Mouse (Mus musculus): Measurements from ENCODE around the gene Gcsh. TPM values are rescaled to one million over a fixed set of nuclear protein-coding genes. Genes with fewer than 3 reads are reported as not detected.

Gene Gcsh
- total RNA-seq (2023): 9.5 TPM

DNA sequence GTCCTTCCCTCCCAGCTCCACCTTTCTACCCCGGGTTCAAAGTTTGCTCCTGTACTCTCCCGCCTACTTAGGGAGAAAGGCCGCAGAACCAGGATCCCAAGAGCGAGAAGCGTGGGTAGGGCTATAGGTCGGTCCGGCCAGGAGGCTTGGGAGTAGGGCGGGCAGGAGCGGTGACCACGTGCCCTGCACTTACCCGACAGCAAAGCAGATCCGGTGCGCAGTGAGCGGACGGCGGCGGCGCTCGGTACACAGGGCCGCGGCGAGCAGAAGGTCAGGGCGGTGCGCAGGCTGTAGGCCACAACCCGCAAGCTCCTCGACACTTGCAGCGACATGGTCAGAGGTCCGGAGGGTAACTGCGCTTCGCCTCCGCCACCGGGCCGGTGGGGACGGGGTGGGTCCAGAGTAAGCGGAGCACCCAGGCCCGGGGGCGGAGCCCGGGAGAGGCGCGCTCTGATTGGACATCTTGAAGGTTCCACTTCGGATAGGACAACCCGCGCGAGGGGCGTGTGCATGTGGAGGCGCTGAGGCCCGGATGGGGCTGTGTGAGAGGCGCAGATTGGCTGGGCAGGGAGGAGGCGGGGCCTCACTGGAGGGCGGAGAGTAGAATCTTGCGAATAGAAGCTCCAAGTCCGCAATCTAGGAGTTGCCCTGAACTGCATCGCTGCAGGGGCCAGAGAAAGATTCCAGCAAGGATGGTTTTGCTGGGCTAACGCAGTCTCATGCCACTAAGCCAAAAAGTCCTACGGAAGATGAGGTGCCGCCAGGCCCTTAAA is at the start of gene Gcsh:
Gene Gcsh, minus strand, starts transcription at position 443 of the 773 bp plus-strand sequence.

DNA sequence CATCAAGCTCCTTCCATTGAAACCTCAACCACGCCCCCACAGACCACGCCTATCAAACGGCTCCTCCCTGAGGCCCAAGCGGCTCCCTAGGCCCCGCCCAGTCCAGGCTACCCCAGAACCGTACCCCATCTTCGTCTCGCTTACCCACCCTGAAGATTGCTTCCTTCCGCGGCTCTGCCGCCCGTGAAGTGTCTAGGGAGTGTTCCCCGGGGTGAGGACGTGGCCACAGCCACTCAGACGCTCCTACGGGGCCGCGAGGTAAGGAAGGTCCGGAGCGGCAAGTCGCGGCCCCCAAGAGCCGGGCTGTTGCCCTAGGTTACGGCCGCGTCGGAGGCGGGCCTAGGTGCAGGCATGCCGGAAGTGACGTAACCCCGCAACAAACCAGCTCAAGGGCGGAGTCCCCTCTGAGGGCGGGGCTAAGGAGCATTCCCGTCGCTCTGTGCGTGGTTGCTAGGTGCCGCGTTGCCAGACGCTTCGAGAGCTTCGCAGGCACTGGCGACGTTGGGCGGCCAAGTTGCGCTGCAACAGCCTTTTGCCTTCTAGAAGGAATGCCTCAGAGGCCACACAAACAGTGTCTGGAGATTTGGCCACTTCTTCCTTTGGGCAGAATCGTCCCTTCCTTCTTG is 14.6 kb downstream of the Gcsh start, which contains the start of gene 1700030J22Rik:
Gene 1700030J22Rik, minus strand, starts transcription at position 329 of the 626 bp plus-strand sequence.

DNA sequence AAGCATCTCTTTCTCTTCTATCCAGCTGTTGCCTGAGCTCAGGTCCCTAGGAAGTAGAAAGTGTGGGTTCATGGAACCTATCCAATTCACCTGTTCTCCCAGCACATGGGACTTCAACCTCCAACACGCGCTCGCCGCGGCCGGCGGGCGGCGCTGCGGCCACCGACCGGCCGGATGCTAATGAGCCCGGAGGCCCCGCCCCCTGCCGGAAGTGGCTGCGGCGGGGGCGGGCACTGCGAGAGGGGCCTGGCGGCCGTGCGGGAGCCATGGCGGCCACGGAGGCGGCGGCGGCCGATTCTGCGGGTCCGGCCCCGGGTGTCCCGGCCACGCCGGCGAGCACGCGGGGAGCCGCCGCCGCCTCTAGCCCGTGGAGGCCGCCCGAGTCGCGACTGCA is 50.2 kb downstream of the Gcsh start, which contains the start of gene Atmin:
Gene Atmin, plus strand, starts transcription at position 233 of the 394 bp plus-strand sequence.

Other genes starting within 250 kb of the Gcsh start
- 7.0 TPM for gene Cmc2, start 72.1 kb downstream of the Gcsh start, total RNA-seq (2023)
- gene Cenpn, start 71.8 kb downstream of the Gcsh start, total RNA-seq (2023): 1.4 TPM
- gene Atmin, start 50.1 kb downstream of the Gcsh start, total RNA-seq (2023): 17.1 TPM
- gene 1700030J22Rik, start 14.6 kb downstream of the Gcsh start, total RNA-seq (2023): 0.38 TPM
- 0.21 TPM for gene Pkd1l2, start 88.9 kb upstream of the Gcsh start, total RNA-seq (2023)
- not detected for gene Bco1, start 102.3 kb upstream of the Gcsh start, total RNA-seq (2023)
- 13.5 TPM for gene Gan, start 164.6 kb upstream of the Gcsh start, total RNA-seq (2023)

Measured in CD4-positive naive resting alpha-beta T cell, adult 57 days (primary cell).